Mouse (Mus musculus): ENCODE measurements around the gene Prom2. TPM values are rescaled to one million over a fixed set of nuclear protein-coding genes. Genes with fewer than 3 reads are reported as not detected.
A peak's percentile ranks its signal among the peaks of the same experiment; 100 is the strongest.

Gene Prom2
- total RNA-seq, 2 experiments from 2014 or later: not detected

- intact Hi-C loops (cut with DNase I): no loop called here
- TF ChIP-seq CTCF (IDR thresholded peaks at IDR 0.05): no peak
- no peak for DNase-seq
- no peak overlapping the region for H3K4me3 ChIP-seq
- H3K27ac ChIP-seq: no peak overlapping the region
Measured at GRCm38 (mm10) chr2:127520123-127520522, 21.1 kb downstream of the Prom2 start.

DNA sequence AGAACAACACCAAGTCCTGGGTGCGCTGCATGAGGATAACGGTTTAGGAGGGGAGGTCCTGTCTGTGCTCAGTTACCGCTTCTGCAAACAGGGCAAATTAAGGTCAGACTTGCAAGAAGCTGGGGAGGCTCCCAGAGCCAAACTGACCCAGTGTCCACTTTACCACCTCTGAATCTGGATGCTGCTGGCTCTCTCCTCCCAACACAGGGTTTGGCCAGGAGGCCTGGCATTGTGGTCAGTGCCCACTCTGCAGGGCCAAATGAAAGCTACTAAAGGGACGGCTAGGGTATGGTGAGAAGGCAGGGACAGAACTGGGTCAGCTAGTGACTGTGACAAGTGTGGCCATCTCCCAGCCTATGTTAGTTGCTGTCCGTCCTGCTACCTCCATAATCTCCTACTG is 22.0 kb downstream of the Prom2 start:
- intact Hi-C loops (cut with DNase I): no loop called here
- Histone ChIP-seq H3K4me3 (no peak overlapping the region), H3K27ac (no peak overlapping the region)
- TF ChIP-seq CTCF (IDR thresholded peaks at IDR 0.05): no peak
- no peak for DNase-seq

DNA sequence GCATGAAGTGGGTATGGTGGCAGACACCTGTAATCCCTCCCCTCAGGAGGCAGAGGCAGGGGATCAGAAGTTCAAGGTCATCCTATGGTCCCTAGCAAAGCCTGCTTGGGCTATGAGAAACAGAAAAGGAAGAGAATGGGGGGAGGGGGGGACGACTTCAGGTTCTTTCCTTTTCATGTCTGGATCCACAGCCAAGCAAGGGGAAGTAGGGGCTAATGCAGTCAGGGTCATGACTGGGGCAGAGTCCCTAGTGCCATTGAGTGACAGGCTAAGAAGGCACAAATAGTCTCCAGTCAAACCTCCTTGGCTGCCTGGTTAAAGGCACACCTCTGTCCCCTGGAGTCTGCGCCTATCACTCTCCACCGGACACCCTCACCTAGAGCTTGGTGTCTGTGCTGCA is 22.4 kb downstream of the Prom2 start:
- no peak for TF ChIP-seq CTCF (IDR thresholded peaks at IDR 0.05)
- intact Hi-C loops (cut with DNase I): no loop called here
- no peak for DNase-seq
- Histone ChIP-seq H3K27ac (no peak overlapping the region), H3K4me3 (no peak overlapping the region)

- intact Hi-C loops (cut with DNase I): no loop called here
- no peak overlapping the region for H3K27ac ChIP-seq
- DNase-seq: no peak
- no peak for TF ChIP-seq CTCF (IDR thresholded peaks at IDR 0.05)
- H3K4me3 ChIP-seq: no peak overlapping the region
Measured at GRCm38 (mm10) chr2:127518273-127518672, 23.0 kb downstream of the Prom2 start.

DNA sequence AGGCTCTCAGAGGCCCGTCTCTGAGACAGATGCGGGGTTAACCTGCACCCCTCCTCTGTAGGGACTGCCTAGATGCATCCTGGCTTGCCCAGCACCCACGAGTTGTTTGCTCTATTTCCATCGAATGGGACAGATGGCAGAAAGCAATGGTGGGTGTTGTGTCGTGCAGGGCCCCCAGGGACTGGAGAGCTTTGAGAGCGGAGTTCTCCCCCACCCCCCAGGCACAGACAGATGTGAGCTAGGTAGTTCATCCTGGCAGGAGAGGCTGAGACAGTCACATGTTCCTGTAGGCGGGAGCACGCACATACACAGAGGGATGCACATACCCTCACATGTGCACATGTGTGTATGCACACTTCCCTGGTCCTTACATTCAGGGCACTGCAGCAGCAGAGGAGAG is 24.2 kb downstream of the Prom2 start:
- intact Hi-C loops (cut with DNase I): no loop called here
- TF ChIP-seq CTCF (IDR thresholded peaks at IDR 0.05): no peak
- no peak overlapping the region for H3K4me3 ChIP-seq
- no peak overlapping the region for H3K27ac ChIP-seq
- DNase-seq: no peak

GRCm38 (mm10) chr2:127514380-127515124 is 26.7 kb downstream of the Prom2 start:
- Histone ChIP-seq H3K4me3 (no peak overlapping the region), H3K27ac (no peak overlapping the region)
- TF ChIP-seq CTCF (IDR thresholded peaks at IDR 0.05): no peak
- intact Hi-C loops (cut with DNase I): no loop called here
- no peak for DNase-seq

- H3K27ac ChIP-seq: no peak overlapping the region
- no peak for TF ChIP-seq CTCF (IDR thresholded peaks at IDR 0.05)
- intact Hi-C loops (cut with DNase I): no loop called here
- no peak for DNase-seq
- no peak overlapping the region for H3K4me3 ChIP-seq
Measured at GRCm38 (mm10) chr2:127513244-127513643, 28.0 kb downstream of the Prom2 start.

DNA sequence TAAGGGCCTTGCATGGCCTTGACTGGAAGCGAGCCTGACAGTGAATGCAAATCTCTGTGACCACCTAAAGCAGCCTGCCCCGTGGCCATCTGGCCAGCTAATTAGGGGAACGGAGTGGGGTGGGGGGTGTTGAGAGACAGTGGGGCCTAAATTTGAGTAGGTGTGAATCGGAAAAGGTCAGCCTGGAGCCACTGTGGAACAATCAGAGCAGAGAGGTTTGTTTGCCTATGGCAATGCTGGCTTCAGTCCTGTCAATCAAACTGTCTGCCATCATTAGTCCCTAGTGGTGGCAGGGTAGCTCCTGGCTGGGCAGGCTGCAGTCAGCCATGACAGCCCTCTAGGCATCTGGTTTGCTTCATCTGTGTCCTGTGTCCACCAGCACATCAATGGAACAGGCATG is 29.8 kb downstream of the Prom2 start:
- DNase-seq: no peak
- intact Hi-C loops (cut with DNase I): no loop called here
- no peak overlapping the region for H3K27ac ChIP-seq
- H3K4me3 ChIP-seq: no peak overlapping the region
- no peak for TF ChIP-seq CTCF (IDR thresholded peaks at IDR 0.05)

- no peak for DNase-seq
Measured at GRCm38 (mm10) chr2:127507967-127508660, 33.2 kb downstream of the Prom2 start.

DNA sequence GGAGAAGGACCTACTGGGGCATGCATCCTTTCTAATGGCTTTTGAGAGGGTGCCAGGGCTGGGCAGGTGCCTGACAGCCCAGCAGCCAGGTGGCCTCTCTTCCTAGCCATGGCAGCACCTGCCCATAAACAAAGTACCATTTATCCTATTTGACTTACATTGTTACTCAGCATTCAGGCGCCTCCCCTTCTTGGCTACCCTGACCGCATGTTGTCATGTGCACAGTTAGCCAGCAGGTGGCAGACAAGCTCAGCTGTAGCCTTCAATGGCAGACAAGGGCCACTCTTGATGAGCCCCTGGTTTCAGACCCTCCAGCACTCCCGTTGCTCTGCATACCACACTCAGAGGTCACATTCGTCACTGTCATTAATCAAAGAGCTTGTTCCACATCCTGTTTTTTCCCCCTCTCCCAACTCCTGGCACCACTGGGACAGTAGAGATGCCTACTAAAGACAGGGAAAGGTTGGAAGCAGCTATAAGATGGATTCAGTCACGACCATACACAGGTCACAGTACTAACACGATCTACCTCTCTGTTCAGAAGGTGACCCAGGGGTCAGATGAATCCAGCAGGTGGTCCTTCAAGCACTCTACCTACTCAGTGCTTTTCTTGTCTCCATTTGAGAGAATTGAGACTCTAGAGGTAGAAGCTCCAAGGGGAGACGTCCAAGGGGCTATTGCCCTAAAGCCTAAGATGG is 34.0 kb downstream of the Prom2 start:
- intact Hi-C loops (cut with DNase I): loop anchor here (1.0 to 10.0 kb wide), 2 partner anchors 52 to 158 kb away; no protein-coding TSS in a partner anchor
- DNase-seq: peak; percentile 73
- peak; percentile 87 for TF ChIP-seq CTCF (IDR thresholded peaks at IDR 0.05)
- Histone ChIP-seq H3K27ac (no peak overlapping the region), H3K4me3 (no peak overlapping the region)

More at GRCm38 (mm10) chr2:127507967-127508660, 33.2 kb downstream of the Prom2 start:
- intact Hi-C loops (cut with DNase I): loop anchor here (1.0 to 10.0 kb wide), 2 partner anchors 51 to 157 kb away; no protein-coding TSS in a partner anchor
- TF ChIP-seq CTCF (IDR thresholded peaks at IDR 0.05): no peak
- Histone ChIP-seq H3K27ac (no peak overlapping the region), H3K4me3 (no peak overlapping the region)

- intact Hi-C loops (cut with DNase I): loop anchor here (10.0 kb wide), 1 partner anchor 159 kb away; no protein-coding TSS in a partner anchor
- no peak for TF ChIP-seq CTCF (IDR thresholded peaks at IDR 0.05)
- Histone ChIP-seq H3K27ac (no peak overlapping the region), H3K4me3 (no peak overlapping the region)
- DNase-seq: peak; percentile 11
Measured at GRCm38 (mm10) chr2:127506131-127506632, 35.1 kb downstream of the Prom2 start.

- no peak for DNase-seq
- intact Hi-C loops (cut with DNase I): loop anchor here (10.0 kb wide), 1 partner anchor 160 kb away; no protein-coding TSS in a partner anchor
- Histone ChIP-seq H3K27ac (no peak overlapping the region), H3K4me3 (no peak overlapping the region)
- TF ChIP-seq CTCF (IDR thresholded peaks at IDR 0.05): no peak
Measured at GRCm38 (mm10) chr2:127505196-127505595, 36.1 kb downstream of the Prom2 start.

Data from gastrocnemius, adult 2 months (tissue).